Mouse (Mus musculus) kidney, embryonic 15.5 days (tissue): ENCODE measurements around the gene Ubqln4. TPM values are rescaled to one million over a fixed set of nuclear protein-coding genes. Genes with fewer than 3 reads are reported as not detected.
A peak's percentile ranks its signal among the peaks of the same experiment; 100 is the strongest.
"Not testable (repeated sequence)": the region's sequence is repeated elsewhere in the genome, so short reads cannot be mapped to it uniquely, and the experiment has no call there.

Experiments used
- ATAC-seq: fragments of 200-750 bp; cut with Nextera tagmentation; replicated peaks from 2 replicates; pipeline ENCODE4 v1.8.0; 2017; ENCODE audit warnings: moderate TSS enrichment; ENCODE audit not compliant: low FRiP score
- H3K27ac ChIP-seq: fragments of 300-500 bp; sonication (generic); 2 replicates; pipeline ENCODE4 v1.5.1; 2015; ENCODE audit warnings: mild to moderate bottlenecking, inconsistent platforms
- H3K27me3 ChIP-seq: fragments of 300-500 bp; sonication (generic); 2 replicates; pipeline ENCODE4 v1.6.1; 2015; ENCODE audit warnings: inconsistent platforms
- H3K36me3 ChIP-seq: fragments of 300-500 bp; sonication (generic); 2 replicates; pipeline ENCODE4 v1.6.1; 2015; ENCODE audit warnings: inconsistent platforms
- H3K4me1 ChIP-seq: fragments of 300-500 bp; sonication (generic); 2 replicates; pipeline ENCODE4 v1.6.1; 2015; ENCODE audit warnings: inconsistent platforms
- H3K4me2 ChIP-seq: fragments of 300-500 bp; sonication (generic); 2 replicates; pipeline ENCODE4 v1.6.1; 2015; ENCODE audit warnings: moderate library complexity, mild to moderate bottlenecking, inconsistent platforms
- H3K4me3 ChIP-seq: fragments of 300-500 bp; sonication (generic); replicated peaks from 2 replicates; pipeline ENCODE4 v1.5.1; 2015; ENCODE audit warnings: mild to moderate bottlenecking, inconsistent platforms
- H3K9ac ChIP-seq: fragments of 300-500 bp; sonication (generic); 2 replicates; pipeline ENCODE4 v1.6.1; 2015; ENCODE audit warnings: mild to moderate bottlenecking, inconsistent platforms
- H3K9me3 ChIP-seq: fragments of 300-500 bp; sonication (generic); replicated peaks from 2 replicates; pipeline ENCODE4 v1.6.1; 2016; ENCODE audit warnings: inconsistent platforms
- WGBS: fragments of 180-500 bp; shearing (Covaris S2); methylation state at CpG from one replicate; pipeline ENCODE4 v1.1.7; 2015; ENCODE audit warnings: mixed read lengths; 5-methylcytosine and 5-hydroxymethylcytosine counted together
- polyA plus RNA-seq: library from polyadenylated mRNA; unstranded; fragments of >200 nt; fragmentation: Nextera tagmentation; extraction: Ambion mirVana; gene quantifications from 2 replicates; pipeline ENCODE4 v1.2.1, GENCODE M21; 2015

Ubqln4 gene
- polyA plus RNA-seq, 1 experiment from 2014 or later = 57.9 TPM

DNA sequence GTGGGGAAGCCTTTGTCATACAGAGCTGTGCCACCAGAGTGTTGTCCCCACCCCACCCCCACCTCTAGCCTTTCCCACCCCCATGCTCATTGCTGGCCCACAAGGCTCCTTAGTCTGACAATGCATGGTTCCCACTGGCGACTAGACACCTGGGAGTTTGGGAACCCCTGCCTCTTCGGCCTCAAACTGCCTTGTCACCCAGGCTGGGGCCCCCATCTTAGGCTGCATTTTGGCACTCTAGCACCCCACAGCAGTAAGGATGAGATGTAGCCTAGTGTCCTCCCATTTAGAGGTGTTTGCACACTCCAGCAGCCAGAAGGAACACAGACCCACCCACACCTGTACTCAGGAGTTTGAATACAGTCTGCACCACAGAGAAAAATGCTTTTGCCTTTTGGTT lies 20.3 kb downstream of the Ubqln4 start:
- H3K9me3 ChIP-seq = no peaks in the 10 kb centered on the region
- H3K27ac ChIP-seq = no peak overlapping the region
- H3K4me1 ChIP-seq = no peaks in the 10 kb centered on the region; the same call in 1 of the 2 replicates
- no peak overlapping the region for H3K4me3 ChIP-seq
- no peak for ATAC-seq
- no peak overlapping the region for H3K9ac ChIP-seq
- WGBS = 90% methylated on average over 2 of the region's 2 CpGs
- no peak overlapping the region for H3K4me2 ChIP-seq
- H3K27me3 ChIP-seq = no peaks in the 10 kb centered on the region
- peaks cover 17% of the 10 kb centered on the region for H3K36me3 ChIP-seq

GRCm38 (mm10) chr3:88575540-88575939 lies 22.0 kb downstream of the Ubqln4 start, which contains the start of gene Ssr2:
TSS of gene Ssr2 (plus strand) at chr3:88575876.
- Histone ChIP-seq H3K4me3 (no peak within 1 kb of the TSS), H3K4me2 (no peak within 1 kb of the TSS), H3K9ac (no peak within 1 kb of the TSS), H3K9me3 (no peaks in the 10 kb centered on the region), H3K4me1 (peaks cover 6% of the 10 kb centered on the region), H3K27me3 (no peaks in the 10 kb centered on the region), H3K36me3 (no peaks in the 10 kb centered on the region; the same call in 1 of the 2 replicates), H3K27ac (no peak within 1 kb of the TSS)
- ATAC-seq = no peak
- 86% methylated on average over 3 of the region's 3 CpGs for WGBS

GRCm38 (mm10) chr3:88577846-88578245 lies 24.3 kb downstream of the Ubqln4 start:
- H3K4me3 ChIP-seq, ATAC-seq, H3K27ac ChIP-seq, H3K9me3 ChIP-seq, H3K4me2 ChIP-seq, H3K9ac ChIP-seq, H3K27me3 ChIP-seq: not testable (repeated sequence)
- Histone ChIP-seq H3K36me3 (peaks cover 21% of the 10 kb centered on the region), H3K4me1 (peaks cover 13% of the 10 kb centered on the region)
- 90% methylated on average over 5 of the region's 5 CpGs for WGBS

DNA sequence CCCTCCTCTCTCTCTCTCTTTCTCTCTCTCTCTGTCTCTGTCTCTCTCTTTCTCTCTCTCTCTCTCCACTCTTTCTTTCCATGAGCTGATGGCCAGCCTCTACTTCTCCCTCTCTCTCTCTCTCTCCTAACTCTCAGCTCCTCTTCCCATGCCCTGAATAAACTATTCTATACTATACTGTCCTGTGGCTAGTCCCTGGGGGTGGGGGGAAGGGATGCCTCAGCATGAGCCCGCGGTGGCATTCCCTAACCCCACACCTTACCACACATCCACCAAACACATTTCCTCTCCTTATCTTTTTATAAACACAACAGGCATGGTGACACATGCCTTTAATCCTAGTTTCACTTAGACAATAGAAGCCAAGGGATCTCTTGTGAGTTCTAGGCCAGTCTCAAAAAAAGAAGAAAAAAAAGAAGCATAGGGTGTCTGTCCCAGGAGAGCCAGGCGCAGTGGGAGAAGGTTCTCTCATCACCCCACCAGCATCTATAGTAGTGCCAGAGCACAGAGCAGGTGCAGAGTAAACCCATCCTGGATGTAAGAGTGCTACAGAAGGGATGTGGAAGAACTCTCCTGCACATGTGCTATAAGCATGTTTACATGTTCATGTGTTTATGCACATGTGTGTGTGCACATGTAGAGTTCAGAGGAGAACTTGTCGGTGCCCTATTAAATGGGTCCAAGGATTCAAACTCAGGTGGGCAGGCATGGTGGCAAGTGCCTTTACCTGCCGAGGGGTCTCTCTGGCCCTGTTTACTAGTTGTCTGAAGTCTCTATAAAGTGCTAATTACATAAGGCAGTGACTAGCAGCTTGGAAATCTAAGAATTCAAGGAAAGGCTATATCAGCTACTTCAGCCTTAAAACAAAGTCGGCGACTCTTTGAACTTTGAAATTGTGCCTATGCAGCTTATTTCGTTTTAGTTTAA lies 25.2 kb downstream of the Ubqln4 start:
- Histone ChIP-seq H3K27me3 (no peaks in the 10 kb centered on the region), H3K4me3 (peak overlapping the region; percentile 92), H3K27ac (no peak overlapping the region), H3K4me1 (peaks cover 13% of the 10 kb centered on the region), H3K9ac (no peak overlapping the region), H3K9me3 (no peaks in the 10 kb centered on the region), H3K4me2 (peak overlapping the region; percentile 74), H3K36me3 (peaks cover 30% of the 10 kb centered on the region)
- ATAC-seq = peak; percentile 55; the same call in 1 of the 2 replicates
- WGBS = 50% methylated on average over 8 of the region's 8 CpGs

DNA sequence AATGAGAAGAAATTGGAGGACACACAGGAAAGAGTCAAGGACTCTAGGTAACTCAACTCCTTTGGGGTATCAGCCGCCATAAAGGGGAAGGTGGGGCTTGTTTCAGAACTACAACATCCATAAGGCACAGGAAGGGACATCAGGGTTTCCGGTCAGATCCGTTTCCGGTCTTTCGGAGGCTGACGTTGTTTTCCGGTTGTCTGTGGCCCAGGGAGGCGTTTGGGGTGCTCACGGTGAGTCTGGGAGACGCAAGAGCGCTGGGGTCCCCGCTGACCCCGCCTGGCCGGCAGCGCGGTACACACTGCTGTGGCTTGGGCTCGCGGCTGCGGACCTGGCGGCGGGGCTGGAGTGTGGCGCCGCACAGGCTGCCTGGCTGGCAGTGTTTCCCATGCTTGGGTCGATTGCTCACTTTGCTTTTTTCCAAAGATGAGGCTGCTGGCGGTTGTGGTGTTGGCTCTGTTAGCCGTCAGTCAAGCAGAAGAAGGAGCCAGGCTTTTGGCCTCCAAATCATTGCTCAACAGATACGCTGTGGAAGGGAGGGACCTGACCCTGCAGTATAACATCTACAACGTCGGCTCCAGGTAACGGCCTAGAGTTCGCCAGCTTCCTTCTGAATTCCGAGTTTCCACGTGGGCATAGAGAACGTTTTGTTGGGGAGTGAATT lies 26.0 kb downstream of the Ubqln4 start:
- Histone ChIP-seq H3K4me1 (peaks cover 13% of the 10 kb centered on the region), H3K4me3 (peak overlapping the region; percentile 92), H3K36me3 (peaks cover 38% of the 10 kb centered on the region), H3K4me2 (peak overlapping the region; percentile 74), H3K27ac (peak overlapping the region; percentile 72), H3K27me3 (no peaks in the 10 kb centered on the region), H3K9ac (peak overlapping the region; percentile 87), H3K9me3 (no peaks in the 10 kb centered on the region)
- ATAC-seq = peak; percentile 83
- under 1% methylated on average over 34 of the region's 34 CpGs for WGBS

GRCm38 (mm10) chr3:88585769-88586168 lies 32.2 kb downstream of the Ubqln4 start:
- Histone ChIP-seq H3K4me3 (no peak overlapping the region), H3K27me3 (no peaks in the 10 kb centered on the region), H3K4me2 (no peak overlapping the region), H3K36me3 (peaks cover 76% of the 10 kb centered on the region), H3K4me1 (peaks cover 12% of the 10 kb centered on the region), H3K9ac (no peak overlapping the region), H3K9me3 (no peaks in the 10 kb centered on the region), H3K27ac (no peak overlapping the region)
- no peak for ATAC-seq
- WGBS = 98% methylated on average over 6 of the region's 6 CpGs

- 90% methylated on average over 5 of the region's 5 CpGs for WGBS
- peaks cover 68% of the 10 kb centered on the region for H3K36me3 ChIP-seq
- ATAC-seq = no peak
- H3K9ac ChIP-seq = no peak overlapping the region
- no peak overlapping the region for H3K4me3 ChIP-seq
- no peak overlapping the region for H3K27ac ChIP-seq
- H3K9me3 ChIP-seq = no peaks in the 10 kb centered on the region
- no peaks in the 10 kb centered on the region for H3K27me3 ChIP-seq
- peaks cover 16% of the 10 kb centered on the region for H3K4me1 ChIP-seq
- H3K4me2 ChIP-seq = no peak overlapping the region
Observed at GRCm38 (mm10) chr3:88586640-88587039, 33.1 kb downstream of the Ubqln4 start.

DNA sequence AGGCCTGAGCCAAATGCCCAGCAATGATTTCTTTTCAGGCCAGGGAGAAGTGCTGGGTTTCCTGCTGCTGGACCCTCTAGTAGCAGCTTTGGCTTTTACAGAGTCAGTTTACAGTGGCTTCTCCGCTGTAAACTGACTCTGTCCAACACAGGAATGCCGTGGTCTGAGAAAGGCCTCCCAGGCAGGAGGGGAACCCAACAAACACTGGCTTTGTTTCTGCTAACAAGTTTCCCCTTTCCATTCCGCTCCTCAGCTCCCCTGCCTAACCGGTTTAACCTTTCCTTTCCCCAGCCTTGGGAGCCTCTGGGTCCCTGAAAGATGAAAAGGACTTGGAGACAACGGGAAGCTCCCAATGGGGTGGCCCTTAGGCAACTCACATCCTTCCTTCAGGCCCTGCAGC lies 36.7 kb downstream of the Ubqln4 start:
- ATAC-seq = no peak
- peaks cover 37% of the 10 kb centered on the region for H3K36me3 ChIP-seq
- no peaks in the 10 kb centered on the region for H3K9me3 ChIP-seq
- H3K4me2 ChIP-seq = no peak overlapping the region
- H3K27me3 ChIP-seq = no peaks in the 10 kb centered on the region
- peaks cover 37% of the 10 kb centered on the region for H3K4me1 ChIP-seq
- peak overlapping the region; percentile 69 for H3K27ac ChIP-seq
- no peak overlapping the region for H3K4me3 ChIP-seq
- WGBS = 17% methylated on average over 5 of the region's 5 CpGs
- H3K9ac ChIP-seq = no peak overlapping the region

- Histone ChIP-seq H3K4me1 (peaks cover 37% of the 10 kb centered on the region), H3K27ac (peak overlapping the region; percentile 69; the same call in 1 of the 2 replicates)
- WGBS = 26% methylated on average over 3 of the region's 3 CpGs
Observed at GRCm38 (mm10) chr3:88591044-88591443, 37.5 kb downstream of the Ubqln4 start.

DNA sequence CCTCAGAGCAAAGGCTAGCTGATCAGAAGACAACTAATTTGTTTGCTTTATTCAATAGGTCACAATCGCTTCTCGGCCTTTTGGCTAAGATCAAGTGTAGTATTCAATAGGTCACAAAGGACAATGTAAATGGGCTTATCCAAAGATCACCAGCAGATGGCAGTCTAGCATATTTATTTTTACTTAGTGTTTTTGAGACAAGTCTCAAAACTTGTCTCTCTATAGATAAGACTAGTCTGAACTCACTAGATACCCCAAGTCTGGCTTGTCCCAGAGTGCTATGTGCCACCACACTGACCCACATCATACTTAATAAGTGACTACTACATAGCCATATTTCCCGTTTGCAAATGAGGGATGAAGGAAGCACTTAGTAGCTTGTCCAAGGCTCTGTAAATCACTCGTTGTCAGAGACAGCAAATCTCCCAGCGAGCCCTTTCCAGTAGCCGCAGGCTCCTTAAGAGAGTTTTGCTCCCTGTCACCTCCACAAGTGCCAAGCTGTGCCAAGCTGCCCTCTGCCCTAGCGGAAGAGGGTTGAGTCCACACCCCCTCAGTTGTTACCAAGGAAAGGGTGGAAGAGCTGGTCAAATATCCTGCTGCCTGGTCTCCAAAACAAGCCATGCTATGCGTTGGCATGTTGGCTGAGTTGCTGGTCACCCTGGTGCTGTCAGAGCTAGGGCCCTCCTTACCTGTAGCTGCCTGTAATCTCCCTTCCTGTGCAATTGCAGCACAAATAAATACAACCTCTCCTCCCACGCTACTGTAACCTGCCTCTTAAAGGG lies 38.6 kb downstream of the Ubqln4 start:
- Histone ChIP-seq H3K4me3 (no peak overlapping the region), H3K9me3 (no peaks in the 10 kb centered on the region), H3K27ac (no peak overlapping the region), H3K27me3 (no peaks in the 10 kb centered on the region), H3K9ac (no peak overlapping the region), H3K4me1 (peaks cover 37% of the 10 kb centered on the region), H3K4me2 (peak overlapping the region; percentile 4), H3K36me3 (peaks cover 18% of the 10 kb centered on the region)
- WGBS = 23% methylated on average over 9 of the region's 9 CpGs
- no peak for ATAC-seq

More at GRCm38 (mm10) chr3:88591044-88591443, 37.5 kb downstream of the Ubqln4 start:
- Histone ChIP-seq H3K27me3 (no peaks in the 10 kb centered on the region), H3K4me2 (no peak overlapping the region), H3K4me3 (no peak overlapping the region), H3K9me3 (no peaks in the 10 kb centered on the region), H3K9ac (no peak overlapping the region), H3K36me3 (peaks cover 29% of the 10 kb centered on the region)
- ATAC-seq = no peak; the same call in 1 of the 2 replicates

GRCm38 (mm10) chr3:88592942-88593576 lies 39.5 kb downstream of the Ubqln4 start:
- Histone ChIP-seq H3K9me3 (no peaks in the 10 kb centered on the region), H3K9ac (no peak overlapping the region), H3K27ac (no peak overlapping the region), H3K4me1 (peaks cover 37% of the 10 kb centered on the region), H3K36me3 (peaks cover 9% of the 10 kb centered on the region), H3K27me3 (no peaks in the 10 kb centered on the region), H3K4me3 (no peak overlapping the region), H3K4me2 (no peak overlapping the region)
- ATAC-seq = no peak
- WGBS = 67% methylated on average over 10 of the region's 10 CpGs
